Mouse (Mus musculus) G1E (cell line): ENCODE results near the gene Elovl2. TPM values are rescaled to one million over a fixed set of nuclear protein-coding genes. Genes with fewer than 3 reads are reported as not detected.

Experiments used
- ATAC-seq: 2 replicates; pipeline ENCODE4 v1.8.0; 2016; ENCODE audit warnings: mild to moderate bottlenecking; ENCODE audit not compliant: insufficient number of reproducible peaks, poor library complexity, low FRiP score, severe bottlenecking; ENCODE audit errors: extremely low read depth
- DNase-seq: peaks from one replicate; pipeline ENCODE4 v3.0.0; 2012; ENCODE audit warnings: low spot score
- H3K27me3 ChIP-seq: 2 replicates; pipeline ENCODE4 v1.6.1; 2012; ENCODE audit warnings: mild to moderate bottlenecking, low read length, inconsistent platforms; ENCODE audit not compliant: insufficient read depth
- H3K36me3 ChIP-seq: replicated peaks from 2 replicates; pipeline ENCODE3; 2012; ENCODE audit warnings: mild to moderate bottlenecking, inconsistent platforms
- H3K4me1 ChIP-seq: 2 replicates; pipeline ENCODE4 v1.6.1; 2012; ENCODE audit warnings: low read depth, low read length, inconsistent platforms, mixed read lengths; ENCODE audit not compliant: insufficient read depth
- H3K4me3 ChIP-seq: 2 replicates; pipeline ENCODE4 v1.5.1; 2012; ENCODE audit warnings: low read depth, mild to moderate bottlenecking, inconsistent platforms, low read length, moderate library complexity, mixed read lengths
- H3K9me3 ChIP-seq: replicated peaks from 2 replicates; pipeline ENCODE4 v1.6.1; 2012; ENCODE audit warnings: inconsistent platforms
- CTCF ChIP-seq: IDR thresholded peaks from 2 replicates; pipeline ENCODE4 v1.5.1; 2012; ENCODE audit warnings: low read depth, low read length, inconsistent platforms, mixed read lengths
- GATA1 ChIP-seq: IDR thresholded peaks from 2 replicates; pipeline ENCODE4 v1.6.1; 2012; ENCODE audit warnings: borderline replicate concordance, low read length, inconsistent platforms, mixed read lengths
- GATA2 ChIP-seq: IDR thresholded peaks from 2 replicates; pipeline ENCODE4 v1.6.1; 2012; ENCODE audit warnings: low read depth, low read length, inconsistent platforms, borderline replicate concordance
- POLR2AphosphoS5 ChIP-seq: IDR thresholded peaks from 2 replicates; pipeline ENCODE4 v1.6.1; 2012; ENCODE audit warnings: low read depth, low read length, inconsistent platforms; ENCODE audit not compliant: insufficient replicate concordance
- TAL1 ChIP-seq: conservative IDR thresholded peaks from 2 replicates; pipeline ENCODE4 v1.6.1; 2012; ENCODE audit warnings: low read depth, low read length, inconsistent platforms, mixed read lengths
- polyA plus RNA-seq: library from polyadenylated mRNA; stranded (reverse); fragments of >175 nt; gene quantifications from 2 replicates; pipeline ENCODE4 v1.2.3, GENCODE M21; 2012
- total RNA-seq, 2 experiments: library from RNA; stranded (forward) in 1 of 2; stranded (reverse) in 1 of 2; fragments of 200-1000 nt in 1 of 2; fragments of >200 nt in 1 of 2; fragmentation: Nextera tagmentation in 1 of 2; gene quantifications; 2 replicates each; pipeline ENCODE4 v1.2.3; 2014 to 2017

The Elovl2 gene
- total and polyA plus RNA-seq, 3 experiments = 0.05 TPM; not detected in 2

DNA sequence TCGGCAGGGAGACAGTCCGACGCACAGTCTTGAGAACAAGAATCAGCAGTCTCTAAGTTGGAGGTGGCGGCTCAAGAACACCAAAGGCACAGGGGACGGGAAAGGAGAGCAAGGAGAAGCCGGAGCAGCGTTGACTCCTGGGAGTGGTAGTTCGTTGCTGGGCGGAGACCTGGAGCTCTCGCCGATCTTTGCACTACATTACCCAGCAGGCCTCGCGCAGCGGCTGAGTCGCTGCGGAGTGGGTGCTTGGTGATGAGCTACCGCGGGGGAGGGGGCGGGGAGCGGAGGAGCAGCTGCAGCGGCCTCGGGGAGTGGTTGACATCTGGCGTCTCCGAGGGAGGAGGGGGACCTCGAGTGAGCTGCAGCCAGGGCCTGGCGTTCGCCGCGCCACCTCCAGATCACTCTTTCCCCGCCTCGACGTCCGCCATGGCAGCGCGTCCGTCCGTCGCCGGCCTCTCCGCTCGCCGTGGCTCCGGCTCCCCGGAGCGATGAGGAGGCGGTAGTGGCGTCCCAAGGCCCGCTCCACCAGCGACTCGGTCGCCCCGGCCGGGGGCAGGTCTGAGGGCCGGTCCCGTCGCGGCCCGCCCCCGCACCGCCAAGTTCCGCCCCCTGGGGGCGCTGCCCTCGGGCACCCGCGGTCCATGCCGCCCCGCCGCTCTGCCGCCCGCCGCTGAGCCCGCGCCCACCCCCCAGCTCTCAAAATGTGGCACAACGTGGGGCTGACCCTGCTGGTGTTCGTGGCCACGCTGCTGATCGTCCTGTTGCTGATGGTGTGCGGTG is 29.5 kb upstream of the Elovl2 start, which contains the start of gene Smim13:
Gene Smim13 (plus strand): TSS at position 307 of the 780 bp plus-strand sequence.
- peak; percentile 97 for DNase-seq

DNA sequence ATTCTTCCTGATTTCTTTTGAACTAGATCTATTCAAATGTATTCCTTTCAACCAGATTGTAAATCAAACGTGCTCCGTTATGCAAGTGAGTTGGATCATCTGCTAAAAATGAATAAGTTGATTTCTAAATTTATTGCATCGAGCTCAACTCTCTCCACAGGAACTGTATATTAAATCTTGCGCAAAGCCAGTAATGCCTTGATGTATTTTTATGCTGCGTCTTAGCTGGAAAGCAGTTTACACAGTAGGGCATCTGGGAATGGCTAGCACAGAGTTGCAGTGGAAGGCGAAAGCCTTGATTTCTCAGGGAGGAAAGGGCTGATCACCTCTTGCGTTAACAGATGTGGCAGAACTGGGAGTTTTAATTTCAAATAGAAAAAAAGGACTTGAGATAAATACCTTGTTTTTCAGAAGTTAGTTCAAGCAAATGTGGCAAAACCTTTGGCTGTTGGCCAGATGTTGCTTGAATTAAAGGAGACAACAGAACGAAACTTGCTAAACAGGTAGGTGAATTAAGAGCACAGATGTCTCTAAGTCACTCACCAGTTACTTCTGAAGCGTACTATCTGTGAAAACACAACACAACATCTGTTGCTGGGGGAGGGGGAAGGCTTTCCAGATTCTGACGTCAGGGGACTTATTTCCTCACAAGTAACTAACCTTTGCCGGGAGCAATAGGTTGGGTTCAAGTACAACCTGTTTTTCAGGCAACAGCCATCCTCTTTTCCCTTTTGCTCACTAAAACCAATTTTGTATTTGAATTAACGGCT is 28.7 kb upstream of the Elovl2 start:
- H3K4me3 ChIP-seq = peak overlapping the region; percentile 92
- peak; percentile 52 for ATAC-seq
- no peaks in the 10 kb centered on the region for H3K9me3 ChIP-seq
- H3K36me3 ChIP-seq = peaks cover 16% of the 10 kb centered on the region
- DNase-seq = peak; percentile 27
- TF ChIP-seq POLR2AphosphoS5 = no peak
- TF ChIP-seq TAL1 = peak; percentile 63
- peaks cover 16% of the 10 kb centered on the region for H3K27me3 ChIP-seq
- H3K4me1 ChIP-seq = peaks cover 44% of the 10 kb centered on the region

More for the DNA sequence above, 29.5 kb upstream of the Elovl2 start, which contains the start of gene Smim13:
- Histone ChIP-seq H3K4me3 (peak within 1 kb of the TSS; percentile 92), H3K9me3 (no peaks in the 10 kb centered on the region), H3K27me3 (peaks cover 11% of the 10 kb centered on the region), H3K4me1 (peaks cover 41% of the 10 kb centered on the region), H3K36me3 (peaks cover 18% of the 10 kb centered on the region)
- no peak for TF ChIP-seq GATA1
- TF ChIP-seq POLR2AphosphoS5 = no peak
- no peak for TF ChIP-seq CTCF
- TF ChIP-seq TAL1 = no peak
- no peak for TF ChIP-seq GATA2
- ATAC-seq = peak; percentile 95

DNA sequence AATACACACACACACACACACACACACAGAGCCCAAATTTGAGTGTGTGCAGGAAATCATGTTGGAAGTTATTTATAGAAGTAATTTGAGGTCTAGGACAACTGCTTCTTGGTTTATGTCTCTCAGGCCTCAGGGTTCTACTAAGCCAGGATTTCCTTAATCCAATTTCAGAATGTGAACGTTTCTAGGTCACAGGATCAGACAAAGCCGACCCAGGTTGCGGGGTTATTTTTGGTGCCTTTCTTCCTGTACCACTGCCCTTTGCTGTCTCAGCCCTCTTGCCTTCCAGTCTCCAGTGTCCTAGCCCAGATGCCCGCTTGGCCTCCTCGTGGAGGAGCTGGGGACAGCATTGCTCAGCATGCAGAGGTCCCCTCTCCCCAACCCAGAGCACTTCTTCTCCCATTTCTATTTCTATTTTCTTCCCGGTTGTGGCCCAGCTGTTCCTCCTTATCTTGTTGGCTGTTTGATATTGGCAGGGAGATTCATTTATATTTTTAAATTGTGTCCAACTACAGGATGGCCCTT is 24.2 kb upstream of the Elovl2 start:
- ATAC-seq = no peak
- Histone ChIP-seq H3K4me3 (no peak overlapping the region), H3K36me3 (no peaks in the 10 kb centered on the region), H3K27me3 (peaks cover 27% of the 10 kb centered on the region), H3K4me1 (peaks cover 21% of the 10 kb centered on the region), H3K9me3 (no peaks in the 10 kb centered on the region)
- DNase-seq = no peak
- TF ChIP-seq GATA2 = no peak
- no peak for TF ChIP-seq CTCF
- no peak for TF ChIP-seq TAL1
- no peak for TF ChIP-seq POLR2AphosphoS5
- no peak for TF ChIP-seq GATA1

DNA sequence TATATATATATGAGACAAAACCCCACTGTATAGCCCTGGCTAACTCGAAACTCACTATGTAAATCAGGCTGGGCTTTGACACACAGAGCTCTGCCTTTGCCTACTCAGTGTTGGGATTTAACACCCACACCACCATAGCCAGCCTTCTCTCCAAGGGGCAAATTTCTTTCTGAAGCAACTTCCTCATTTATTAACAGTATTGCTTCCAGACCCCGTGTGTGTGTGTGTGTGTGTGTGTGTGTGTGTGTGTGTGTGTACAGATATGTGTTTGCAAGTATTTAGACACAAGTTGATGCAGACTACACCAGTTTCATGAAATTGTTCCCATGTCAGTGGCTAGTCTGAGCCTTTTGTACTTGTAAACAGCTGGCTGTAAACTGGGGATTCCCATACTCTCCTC is 21.4 kb upstream of the Elovl2 start:
- ATAC-seq (no peak), DNase-seq (no peak)
- Histone ChIP-seq H3K36me3 (no peaks in the 10 kb centered on the region), H3K27me3 (peaks cover 32% of the 10 kb centered on the region), H3K4me3 (no peak overlapping the region), H3K4me1 (peaks cover 10% of the 10 kb centered on the region), H3K9me3 (no peaks in the 10 kb centered on the region)
- TF ChIP-seq CTCF (no peak), GATA1 (no peak), GATA2 (no peak), TAL1 (no peak), POLR2AphosphoS5 (no peak)

DNA sequence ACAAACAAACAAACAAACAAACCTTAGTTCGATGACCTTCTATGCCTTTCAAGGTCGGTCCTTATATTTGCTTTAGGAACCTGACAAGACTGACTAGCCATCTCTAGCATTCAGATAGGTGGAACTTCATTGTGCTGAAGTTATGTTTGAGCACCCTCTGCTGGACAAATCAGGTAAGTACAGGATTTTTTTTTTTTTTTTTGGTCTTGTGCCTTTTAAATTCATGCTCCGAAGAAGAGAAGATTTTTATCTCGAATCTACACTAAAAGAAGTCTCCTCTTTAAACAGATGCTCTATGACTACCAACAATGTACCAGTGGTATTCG is 18.6 kb upstream of the Elovl2 start:
- H3K27me3 ChIP-seq = peaks cover 16% of the 10 kb centered on the region
- DNase-seq (peak; percentile 25), ATAC-seq (no peak)
- peaks cover 7% of the 10 kb centered on the region for H3K4me1 ChIP-seq
- no peaks in the 10 kb centered on the region for H3K36me3 ChIP-seq
- TF ChIP-seq CTCF = 0 out of 2 replicates have a peak, but pooled peaks have one; percentile 17
- no peak for TF ChIP-seq GATA1
- H3K9me3 ChIP-seq = no peaks in the 10 kb centered on the region
- H3K4me3 ChIP-seq = no peak overlapping the region

DNA sequence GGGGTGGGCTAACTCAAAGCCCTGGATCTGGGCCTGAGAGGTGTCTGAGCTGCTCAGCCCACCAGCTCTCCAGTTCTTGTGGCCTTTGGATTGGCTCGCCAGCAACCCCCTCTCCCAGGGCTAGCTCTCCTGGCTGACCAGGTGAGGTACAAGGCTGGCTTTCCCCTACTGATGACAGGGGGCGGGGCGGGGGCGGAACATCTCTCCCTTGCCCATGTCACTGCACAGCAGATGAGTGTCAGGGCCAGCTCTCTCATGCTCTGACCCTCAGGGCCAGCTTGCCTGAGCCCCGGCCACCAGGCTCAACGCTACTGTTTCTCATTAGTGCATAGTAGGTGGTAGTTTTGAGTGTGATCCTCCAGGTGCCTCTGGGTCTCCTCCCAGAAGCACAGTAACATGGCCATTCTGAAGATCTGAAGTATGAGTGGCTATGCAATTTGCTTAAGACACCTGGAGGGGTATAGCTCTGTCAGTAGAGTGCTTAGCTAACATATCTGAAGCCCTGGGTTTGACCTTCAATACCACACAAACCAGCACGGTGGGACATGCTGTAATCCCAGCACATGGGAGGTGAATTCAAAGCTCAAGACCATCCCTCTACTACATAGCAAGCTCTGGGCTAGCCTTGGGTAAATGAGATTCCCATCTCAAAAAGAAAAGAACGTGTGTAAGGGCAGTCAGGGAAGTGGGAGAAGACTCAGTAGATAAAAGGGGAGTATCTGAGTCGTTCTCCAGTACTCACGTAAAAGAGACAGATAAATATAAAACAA is 18.0 kb upstream of the Elovl2 start:
- DNase-seq (no peak), ATAC-seq (no peak)
- no peak for TF ChIP-seq CTCF
- TF ChIP-seq TAL1 = no peak
- no peak for TF ChIP-seq POLR2AphosphoS5
- no peak for TF ChIP-seq GATA2
- TF ChIP-seq GATA1 = no peak
- H3K9me3 ChIP-seq = no peaks in the 10 kb centered on the region
- H3K36me3 ChIP-seq = no peaks in the 10 kb centered on the region
- peaks cover 16% of the 10 kb centered on the region for H3K27me3 ChIP-seq
- no peak overlapping the region for H3K4me3 ChIP-seq
- peaks cover 5% of the 10 kb centered on the region for H3K4me1 ChIP-seq
